ENCODE assay signal across 24 mouse cellular contexts in the genomic region with DNA sequence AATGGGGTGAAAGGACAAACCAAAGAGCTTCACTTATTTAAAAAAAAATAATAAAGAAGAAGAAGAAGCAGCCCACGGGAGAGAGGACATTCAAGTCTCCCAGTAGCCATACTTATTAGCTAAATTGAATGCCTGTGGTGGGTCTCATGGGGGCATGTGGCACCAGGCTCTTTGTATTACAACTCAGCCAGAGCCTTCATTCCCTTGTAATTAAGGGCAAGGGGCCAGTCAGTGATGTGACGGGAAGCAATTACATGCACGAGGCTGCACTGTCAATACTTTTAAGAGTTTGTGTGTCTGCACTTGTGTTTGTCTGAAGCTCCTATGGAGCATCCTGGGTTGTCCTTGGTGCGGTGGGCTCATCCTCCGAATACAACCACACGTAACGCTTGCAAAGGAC. TPM values are rescaled to one million over a fixed set of nuclear protein-coding genes. Genes with fewer than 3 reads are reported as not detected.
DNase-seq lines count a peak whose midpoint lies in the region; ATAC-seq and TF ChIP-seq lines count a peak whose summit lies in the region.
"Had no signal": no experiment of that assay in that cellular context is flagged by ENCODE, and none has a peak within 500 bp of the region (broad histone marks: within the 10 kb centered on the region; RNA-seq: fewer than 3 reads in every experiment).

No protein-coding gene starts in this region.

- H3K9ac ChIP-seq in heart, embryonic 11.5 days (ENCODE audit: low read depth, low read length) = no peak overlapping the region
- no peak overlapping the region for H3K9ac ChIP-seq in heart, embryonic 14.5 days (ENCODE audit: low read length)
- H3K9ac ChIP-seq in heart, adult 2 months (ENCODE audit: low read depth, low read length) = no peak overlapping the region
- no peak overlapping the region for H3K9ac ChIP-seq in heart, embryonic 16.5 days (ENCODE audit: low read length)
- H3K9ac ChIP-seq: embryonic facial prominence, embryonic 12.5 days; forebrain, embryonic 13.5 days had no signal

- no peak for ATAC-seq in heart, embryonic 11.5 days (replicated peaks; ENCODE audit: insufficient number of reproducible peaks, low FRiP score, low TSS enrichment)
- ATAC-seq in heart, embryonic 14.5 days (ENCODE audit: insufficient number of reproducible peaks, insufficient read depth, low FRiP score, low read depth) = no peak
- ATAC-seq in heart, embryonic 16.5 days (replicated peaks; ENCODE audit: extremely low read depth, insufficient read depth, low FRiP score) = no peak
- ATAC-seq: CD4-positive, CD25-positive, alpha-beta regulatory T cell, adult 4 months; forebrain, embryonic 13.5 days; Patski had no signal

- no peak for TF ChIP-seq EP300 in heart, adult 2 months (IDR thresholded peaks at IDR 0.05; ENCODE audit: insufficient read depth, low read depth, low read length)

- no peak for TF ChIP-seq POLR2A in heart, adult 2 months (IDR thresholded peaks at IDR 0.05; ENCODE audit: insufficient read depth, low read depth, low read length)

- intact Hi-C loops in heart, adult 2 months (cut with DNase I) = no loop called here
- intact Hi-C loops in heart, postnatal 14 days (cut with DNase I) = no loop called here

- no peaks in the 10 kb centered on the region for H3K79me2 ChIP-seq in heart, adult 2 months (replicated peaks; ENCODE audit: control insufficient read depth, insufficient read depth, low read length)

- 84% methylated on average over 7 of the region's 7 CpGs for WGBS in heart, embryonic 10.5 days
- 82% methylated on average over 7 of the region's 7 CpGs for WGBS in heart, embryonic 11.5 days (ENCODE audit: insufficient replicate concordance)
- WGBS in heart, embryonic 14.5 days = 75% methylated on average over 7 of the region's 7 CpGs
- WGBS in heart, adult 2 months = 86% methylated on average over 7 of the region's 7 CpGs
- WGBS in heart, embryonic 16.5 days = 77% methylated on average over 7 of the region's 7 CpGs

- no peak for TF ChIP-seq CTCF in heart, adult 2 months (IDR thresholded peaks at IDR 0.05)

- H3K4me3 ChIP-seq in heart, embryonic 10.5 days = no peak overlapping the region
- H3K4me3 ChIP-seq in heart, embryonic 11.5 days (ENCODE audit: low read depth, low read length) = no peak overlapping the region
- H3K4me3 ChIP-seq in heart, embryonic 14.5 days (ENCODE audit: control insufficient read depth in 1 of 2, insufficient read depth in 1 of 2, low read depth in 1 of 2, low read length in 2 of 2) = no peak overlapping the region
- no peak overlapping the region for H3K4me3 ChIP-seq in heart, adult 2 months
- H3K4me3 ChIP-seq in heart, embryonic 16.5 days (ENCODE audit: low read length) = no peak overlapping the region
- H3K4me3 ChIP-seq: embryonic facial prominence, embryonic 10.5 days; embryonic facial prominence, embryonic 12.5 days; forebrain, embryonic 13.5 days had no signal

- no peaks in the 10 kb centered on the region; the same call in 1 of the 2 replicates for H3K27me3 ChIP-seq in heart, embryonic 10.5 days (ENCODE audit: insufficient read depth, poor library complexity, severe bottlenecking)
- H3K27me3 ChIP-seq in heart, embryonic 11.5 days (ENCODE audit: control insufficient read depth, insufficient read depth, low read length) = no peaks in the 10 kb centered on the region
- H3K27me3 ChIP-seq in heart, embryonic 14.5 days (ENCODE audit: control insufficient read depth, insufficient read depth, low read length) = no peaks in the 10 kb centered on the region
- H3K27me3 ChIP-seq in heart, adult 2 months (ENCODE audit: control insufficient read depth, insufficient read depth, low read length) = no peaks in the 10 kb centered on the region
- no peaks in the 10 kb centered on the region for H3K27me3 ChIP-seq in heart, embryonic 16.5 days (ENCODE audit: control insufficient read depth, insufficient read depth, low read length)
- H3K27me3 ChIP-seq: CH12.LX; embryonic facial prominence, embryonic 12.5 days; forebrain, embryonic 13.5 days had no signal

- H3K36me3 ChIP-seq in heart, embryonic 10.5 days = no peaks in the 10 kb centered on the region
- no peaks in the 10 kb centered on the region for H3K36me3 ChIP-seq in heart, embryonic 11.5 days (ENCODE audit: control insufficient read depth, insufficient read depth, low read length)
- H3K36me3 ChIP-seq in heart, embryonic 14.5 days (ENCODE audit: control insufficient read depth, insufficient read depth, low read length) = no peaks in the 10 kb centered on the region
- H3K36me3 ChIP-seq in heart, adult 2 months (ENCODE audit: control insufficient read depth, insufficient read depth, low read length) = no peaks in the 10 kb centered on the region
- no peaks in the 10 kb centered on the region for H3K36me3 ChIP-seq in heart, embryonic 16.5 days (ENCODE audit: control insufficient read depth, insufficient read depth)
- H3K36me3 ChIP-seq: embryonic facial prominence, embryonic 10.5 days; embryonic facial prominence, embryonic 12.5 days; G1E had no signal

- no peaks in the 10 kb centered on the region for H3K9me3 ChIP-seq in heart, embryonic 10.5 days
- H3K9me3 ChIP-seq in heart, embryonic 11.5 days (replicated peaks; ENCODE audit: control insufficient read depth, low read length) = no peaks in the 10 kb centered on the region
- H3K9me3 ChIP-seq in heart, embryonic 14.5 days (ENCODE audit: control insufficient read depth, low read length) = no peaks in the 10 kb centered on the region
- no peaks in the 10 kb centered on the region for H3K9me3 ChIP-seq in heart, embryonic 16.5 days (replicated peaks; ENCODE audit: control insufficient read depth, low read length)
- H3K9me3 ChIP-seq: embryonic facial prominence, embryonic 10.5 days; embryonic facial prominence, embryonic 12.5 days; forebrain, embryonic 13.5 days had no signal

- peaks cover 21% of the 10 kb centered on the region for H3K4me1 ChIP-seq in heart, embryonic 10.5 days
- peaks cover 13% of the 10 kb centered on the region for H3K4me1 ChIP-seq in heart, embryonic 11.5 days (ENCODE audit: control insufficient read depth, insufficient read depth, low read length)
- peaks cover 8 to 11% of the 10 kb centered on the region in 2 experiments; a peak in 3 of 4 replicates for H3K4me1 ChIP-seq in heart, embryonic 14.5 days (ENCODE audit: control insufficient read depth in 2 of 2, insufficient read depth in 2 of 2, low read length in 2 of 2)
- H3K4me1 ChIP-seq in heart, adult 2 months (ENCODE audit: control insufficient read depth, insufficient read depth, low read length) = peaks cover 2% of the 10 kb centered on the region; the same call in 1 of the 2 replicates
- peaks cover 19% of the 10 kb centered on the region for H3K4me1 ChIP-seq in heart, embryonic 16.5 days (ENCODE audit: control insufficient read depth, insufficient read depth, low read length)

- H3K4me2 ChIP-seq in heart, embryonic 11.5 days = no peak overlapping the region
- H3K4me2 ChIP-seq in heart, embryonic 14.5 days (ENCODE audit: low read length) = no peak overlapping the region
- no peak overlapping the region for H3K4me2 ChIP-seq in heart, embryonic 16.5 days (ENCODE audit: low read depth, low read length)
- H3K4me2 ChIP-seq: embryonic facial prominence, embryonic 12.5 days; forebrain, embryonic 13.5 days had no signal

- H3K27ac ChIP-seq in heart, embryonic 10.5 days = peak overlapping the region; percentile 69
- no peak overlapping the region for H3K27ac ChIP-seq in heart, embryonic 11.5 days (ENCODE audit: low read depth, low read length)
- peak overlapping the region; percentile 39 to 54; a peak in 3 of 4 replicates for H3K27ac ChIP-seq in heart, embryonic 14.5 days (replicated peaks in 1 of 2; ENCODE audit: control insufficient read depth in 1 of 2, insufficient read depth in 1 of 2, low read depth in 2 of 2, low read length in 2 of 2)
- H3K27ac ChIP-seq in heart, adult 2 months = no peak overlapping the region
- H3K27ac ChIP-seq in heart, embryonic 16.5 days (ENCODE audit: low read length) = peak overlapping the region; percentile 50
- H3K27ac ChIP-seq: embryonic facial prominence, embryonic 10.5 days; embryonic facial prominence, embryonic 12.5 days; forebrain, embryonic 13.5 days had no signal

- no peak for DNase-seq in heart, embryonic 10.5 days (ENCODE audit: low spot score)
- no peak for DNase-seq in heart, adult 2 months
- DNase-seq in heart, postnatal 14 days = no peak
- DNase-seq in retina, embryonic 14.5 days (ENCODE audit: low spot score) = peak; percentile 66
- no peak for DNase-seq in frontal cortex, postnatal 36 days (ENCODE audit: low spot score in 2 of 2)
- DNase-seq: adrenal gland, adult 8-10 months; adrenal gland, postnatal 14 days; adrenal gland, postnatal 36 days; B cell, adult 2 months; cerebellum, adult 11-12 months; cerebellum, adult 2 months; cerebellum, adult 9-10 months; cerebellum, postnatal 10 days; cerebellum, postnatal 25 days had no signal

RNA-seq across cellular contexts. Expression of a gene that starts 10.8 kb away (rescaled TPM):
- 129 and 183 TPM in 2 replicates for polyA plus RNA-seq in heart, embryonic 10.5 days (2016; fragmentation: Nextera tagmentation; extraction: Ambion mirVana)
- 150 and 161 TPM in 2 replicates for polyA plus RNA-seq in heart, embryonic 11.5 days (2014; fragmentation: Nextera tagmentation; extraction: Ambion mirVana)
- polyA plus RNA-seq in heart, embryonic 14.5 days (2014; fragmentation: Nextera tagmentation; extraction: Ambion mirVana) = 227 and 246 TPM in 2 replicates
- total RNA-seq in heart, adult 2 months (2021) = 10 to 100 TPM; 81.5 to 99.2 TPM
- polyA plus RNA-seq in heart, adult 2 months (2012; rRNA removed) = 117 and 142 TPM in 2 replicates
- polyA plus RNA-seq in heart, embryonic 16.5 days (2015; fragmentation: Nextera tagmentation; extraction: Ambion mirVana) = 244 and 255 TPM in 2 replicates
- 100 to 1,000 TPM; 122 to 138 TPM for total RNA-seq in heart, postnatal 14 days (2021)
- total RNA-seq: G1E had no signal
- polyA plus RNA-seq: G1E had no signal

Comparison
In these comparisons a context has a peak if more than half of its experiments do, and no peak if none do; other contexts are left out.
1. H3K27ac ChIP-seq: peak in heart, embryonic 10.5 days (single experiment), heart, embryonic 14.5 days (2 of 2) and heart, embryonic 16.5 days (single experiment); none in heart, embryonic 11.5 days (single experiment) and heart, adult 2 months (single experiment).